In genomic region chr1:105843386-105843785, GRCm38 (mm10) we compare ENCODE assay signal across 9 mouse cellular contexts.
DNase-seq lines count a peak whose midpoint lies in the region; ATAC-seq and TF ChIP-seq lines count a peak whose summit lies in the region.
"Had no signal": no experiment of that assay in that cellular context is flagged by ENCODE, and none has a peak within 500 bp of the region (broad histone marks: within the 10 kb centered on the region; RNA-seq: fewer than 3 reads in every experiment).

No protein-coding gene starts in this region.

- 3% methylated on average over 12 of the region's 12 CpGs for WGBS in kidney, postnatal 0 days
- 1% methylated on average over 12 of the region's 12 CpGs for WGBS in embryonic facial prominence, embryonic 15.5 days
- WGBS in intestine, embryonic 16.5 days: 14% methylated on average over 12 of the region's 12 CpGs
- under 1% methylated on average over 12 of the region's 12 CpGs for WGBS in neural tube, embryonic 12.5 days

- peak overlapping the region; percentile 50 for H3K4me2 ChIP-seq in kidney, postnatal 0 days (ENCODE audit: low read length)
- peak overlapping the region; percentile 30 for H3K4me2 ChIP-seq in embryonic facial prominence, embryonic 15.5 days (replicated peaks)
- peak overlapping the region; percentile 25; the same call in 1 of the 2 replicates for H3K4me2 ChIP-seq in intestine, embryonic 16.5 days (ENCODE audit: low read depth, low read length)
- H3K4me2 ChIP-seq in neural tube, embryonic 12.5 days (replicated peaks): peak overlapping the region; percentile 69

- H3K27ac ChIP-seq in kidney, postnatal 0 days: no peak overlapping the region
- H3K27ac ChIP-seq in embryonic facial prominence, embryonic 15.5 days (replicated peaks): no peak overlapping the region
- no peak overlapping the region for H3K27ac ChIP-seq in intestine, embryonic 16.5 days (ENCODE audit: low read length)
- no peak overlapping the region for H3K27ac ChIP-seq in neural tube, embryonic 12.5 days
- H3K27ac ChIP-seq: macrophage had no signal

- no peaks in the 10 kb centered on the region for H3K27me3 ChIP-seq in kidney, postnatal 0 days (ENCODE audit: insufficient read depth, low read length)
- H3K27me3 ChIP-seq in embryonic facial prominence, embryonic 15.5 days: peaks cover 16% of the 10 kb centered on the region
- H3K27me3 ChIP-seq in intestine, embryonic 16.5 days (replicated peaks; ENCODE audit: control insufficient read depth, insufficient read depth, low read length): no peaks in the 10 kb centered on the region
- H3K27me3 ChIP-seq in neural tube, embryonic 12.5 days (replicated peaks): peaks cover 11% of the 10 kb centered on the region

- H3K9ac ChIP-seq in kidney, postnatal 0 days (ENCODE audit: low read depth, low read length): no peak overlapping the region
- no peak overlapping the region for H3K9ac ChIP-seq in embryonic facial prominence, embryonic 15.5 days
- no peak overlapping the region for H3K9ac ChIP-seq in intestine, embryonic 16.5 days (ENCODE audit: low read depth, low read length)
- no peak overlapping the region for H3K9ac ChIP-seq in neural tube, embryonic 12.5 days

- peaks cover 8% of the 10 kb centered on the region; the same call in 1 of the 2 replicates for H3K4me1 ChIP-seq in kidney, postnatal 0 days (replicated peaks; ENCODE audit: insufficient read depth, low read length)
- H3K4me1 ChIP-seq in embryonic facial prominence, embryonic 15.5 days: peaks cover 18% of the 10 kb centered on the region
- no peaks in the 10 kb centered on the region for H3K4me1 ChIP-seq in intestine, embryonic 16.5 days (ENCODE audit: control insufficient read depth, insufficient read depth, low read length)
- peaks cover 11% of the 10 kb centered on the region for H3K4me1 ChIP-seq in neural tube, embryonic 12.5 days

- H3K4me3 ChIP-seq in kidney, postnatal 0 days (replicated peaks; ENCODE audit: low read depth, low read length): 0 out of 2 replicates have a peak overlapping the region, but pooled peaks have one; percentile 1
- H3K4me3 ChIP-seq in embryonic facial prominence, embryonic 15.5 days (replicated peaks): peak overlapping the region; percentile 8
- H3K4me3 ChIP-seq in intestine, embryonic 16.5 days (ENCODE audit: low read length): peak overlapping the region; percentile 9; the same call in 1 of the 2 replicates
- no peak overlapping the region for H3K4me3 ChIP-seq in neural tube, embryonic 12.5 days

- TF ChIP-seq CTCF in kidney, postnatal 0 days (IDR thresholded peaks at IDR 0.05; ENCODE audit: low read depth): no peak

- DNase-seq in kidney, postnatal 0 days (ENCODE audit: low spot score): peak; percentile 49
- no peak for DNase-seq in kidney, postnatal 36 days
- no peak for DNase-seq in layer of hippocampus, adult 11-12 months (ENCODE audit: low spot score)
- DNase-seq in frontal cortex, postnatal 36 days (ENCODE audit: low spot score in 2 of 2): no peak

- no peak for ATAC-seq in kidney, postnatal 0 days (replicated peaks; ENCODE audit: low FRiP score, low read depth)
- no peak for ATAC-seq in embryonic facial prominence, embryonic 15.5 days (ENCODE audit: insufficient number of reproducible peaks, low FRiP score, low TSS enrichment, low read depth)
- no peak for ATAC-seq in intestine, embryonic 16.5 days
- ATAC-seq in neural tube, embryonic 12.5 days (ENCODE audit: low FRiP score, low read depth): peak; percentile 23; the same call in 1 of the 2 replicates
- no peak for ATAC-seq in erythroid progenitor cell, adult 5-6 weeks (replicated peaks; ENCODE audit: low FRiP score, poor library complexity, severe bottlenecking)

- no peaks in the 10 kb centered on the region for H3K36me3 ChIP-seq in kidney, postnatal 0 days (ENCODE audit: insufficient read depth, low read length)
- H3K36me3 ChIP-seq in embryonic facial prominence, embryonic 15.5 days: no peaks in the 10 kb centered on the region
- H3K36me3 ChIP-seq in intestine, embryonic 16.5 days (ENCODE audit: control insufficient read depth, insufficient read depth, low read length): no peaks in the 10 kb centered on the region
- no peaks in the 10 kb centered on the region for H3K36me3 ChIP-seq in neural tube, embryonic 12.5 days

- no peaks in the 10 kb centered on the region for H3K9me3 ChIP-seq in kidney, postnatal 0 days (replicated peaks; ENCODE audit: low read length)
- H3K9me3 ChIP-seq in embryonic facial prominence, embryonic 15.5 days (replicated peaks): no peaks in the 10 kb centered on the region
- H3K9me3 ChIP-seq in intestine, embryonic 16.5 days (ENCODE audit: control insufficient read depth, low read length): no peaks in the 10 kb centered on the region
- H3K9me3 ChIP-seq in neural tube, embryonic 12.5 days: no peaks in the 10 kb centered on the region
